Mouse (Mus musculus) bone marrow macrophage, adult 2 months (primary cell): Measurements from ENCODE around the gene Fosb.

Experiments used
- CTCF ChIP-seq: IDR thresholded peaks from 2 replicates; pipeline ENCODE4 v1.5.1; 2012; ENCODE audit warnings: low read depth, mild to moderate bottlenecking, low read length, moderate library complexity
- POLR2A ChIP-seq: IDR thresholded peaks from 2 replicates; pipeline ENCODE4 v1.6.1; 2012; ENCODE audit warnings: mild to moderate bottlenecking, low read depth, low read length, borderline replicate concordance

GRCm38 (mm10) chr7:19358634-19359033 is 48.8 kb upstream of the Fosb start:
- TF ChIP-seq POLR2A (no peak), CTCF (no peak)
